Mouse (Mus musculus) midbrain, postnatal 0 days (tissue): ENCODE measurements around the gene Epha8. TPM values are rescaled to one million over a fixed set of nuclear protein-coding genes. Genes with fewer than 3 reads are reported as not detected.

ENCODE experiments used
- ATAC-seq: fragments of 200-750 bp; cut with Nextera tagmentation; 2 replicates; pipeline ENCODE4 v1.8.0; 2017; ENCODE audit warnings: moderate number of reproducible peaks, mild to moderate bottlenecking, moderate TSS enrichment, moderate library complexity; ENCODE audit not compliant: low FRiP score
- DNase-seq: peaks from one replicate; pipeline ENCODE4 v3.0.0-alpha.2; 2015; ENCODE audit warnings: low spot score
- H3K27ac ChIP-seq: fragments of 300-500 bp; sonication (generic); 2 replicates; pipeline ENCODE4 v1.5.1; 2014; ENCODE audit warnings: low read depth, mild to moderate bottlenecking, low read length, mixed read lengths
- H3K27me3 ChIP-seq: fragments of 300-500 bp; sonication (generic); 2 replicates; pipeline ENCODE4 v1.6.1; 2014; ENCODE audit warnings: low read length, control low read depth, mixed read lengths; ENCODE audit not compliant: insufficient read depth
- H3K36me3 ChIP-seq: fragments of 300-500 bp; sonication (generic); 2 replicates; pipeline ENCODE4 v1.6.1; 2014; ENCODE audit warnings: low read length, control low read depth, mixed read lengths; ENCODE audit not compliant: insufficient read depth
- H3K4me1 ChIP-seq: fragments of 300-500 bp; sonication (generic); 2 replicates; pipeline ENCODE4 v1.6.1; 2014; ENCODE audit warnings: mild to moderate bottlenecking, control low read depth, antibody characterized with exemption, low read length, mixed read lengths; ENCODE audit not compliant: insufficient read depth
- H3K4me2 ChIP-seq: fragments of 300-500 bp; sonication (generic); 2 replicates; pipeline ENCODE4 v1.6.1; 2014; ENCODE audit warnings: low read depth, mild to moderate bottlenecking, low read length, mixed read lengths; ENCODE audit not compliant: poor library complexity, severe bottlenecking
- H3K4me3 ChIP-seq: fragments of 300-500 bp; sonication (generic); 2 replicates; pipeline ENCODE4 v1.5.1; 2014; ENCODE audit warnings: low read depth, mild to moderate bottlenecking, low read length, moderate library complexity
- H3K9ac ChIP-seq: fragments of 300-500 bp; sonication (generic); replicated peaks from 2 replicates; pipeline ENCODE4 v1.6.1; 2014; ENCODE audit warnings: mild to moderate bottlenecking, low read length, moderate library complexity, mixed read lengths; ENCODE audit not compliant: poor library complexity, severe bottlenecking
- H3K9me3 ChIP-seq: fragments of 300-500 bp; sonication (generic); 2 replicates; pipeline ENCODE4 v1.6.1; 2016; ENCODE audit warnings: low read length, control low read depth
- CTCF ChIP-seq: IDR thresholded peaks from 2 replicates; pipeline ENCODE4 v1.5.1; 2016; ENCODE audit warnings: antibody characterized with exemption, mild to moderate bottlenecking
- WGBS: fragments of 180-500 bp; shearing (Covaris S2); extraction: QIAGEN DNeasy Blood & Tissue Kit; methylation state at CpG from one replicate; pipeline ENCODE4 v1.1.7; 2014; 5-methylcytosine and 5-hydroxymethylcytosine counted together
- polyA plus RNA-seq: library from polyadenylated mRNA; unstranded; fragments of >200 nt; fragmentation: Nextera tagmentation; extraction: Ambion mirVana; gene quantifications from 2 replicates; pipeline ENCODE4 v1.2.1, GENCODE M21; 2015
- total RNA-seq: library from RNA; depleted of rRNA; stranded (reverse); fragments of >200 nt; gene quantifications from 2 replicates; pipeline ENCODE4 v1.2.3, GENCODE M21; 2014

Epha8 gene
- total and polyA plus RNA-seq, 2 experiments from 2014 or later, result 17.3 to 51.1 TPM

DNA sequence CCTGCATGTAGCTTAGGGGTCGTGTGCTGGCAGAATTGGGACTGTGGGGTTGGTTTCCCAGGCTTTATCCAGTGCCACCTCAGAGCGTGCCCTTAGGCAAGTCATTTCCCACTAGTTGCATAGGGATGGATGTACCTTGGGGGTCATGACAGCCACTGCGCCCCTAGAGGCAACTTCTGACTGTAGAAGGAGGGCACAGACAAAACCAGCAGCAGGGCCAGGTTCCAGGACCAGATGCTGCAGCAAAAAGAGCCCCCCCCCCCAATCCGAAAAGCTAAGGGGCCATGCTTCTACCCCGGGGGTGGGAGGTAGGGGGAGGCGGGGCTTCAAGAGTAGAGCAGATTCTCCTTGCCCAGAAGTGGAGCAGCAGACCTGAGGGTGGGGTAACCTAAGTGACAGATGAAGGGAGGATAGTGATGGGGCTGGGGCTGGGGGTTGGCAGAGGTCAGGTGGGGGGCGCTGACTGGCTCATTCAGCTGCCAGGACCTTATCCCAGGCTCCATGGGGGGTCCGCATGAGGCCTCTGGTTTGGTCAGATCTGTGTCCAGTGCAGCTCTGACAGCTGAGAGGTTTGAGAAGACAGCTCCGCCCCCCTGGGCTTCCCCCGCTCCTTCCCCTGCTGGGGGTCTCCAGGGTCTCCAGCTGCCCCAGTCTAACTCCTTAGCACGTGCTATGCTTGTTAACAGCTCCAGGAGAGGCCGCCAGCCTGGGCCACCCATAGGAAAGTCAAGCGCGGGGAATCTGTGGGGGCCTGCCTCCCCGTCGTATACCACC lies 13.1 kb upstream of the Epha8 start:
- no peak overlapping the region for H3K4me2 ChIP-seq
- no peaks in the 10 kb centered on the region for H3K9me3 ChIP-seq
- ATAC-seq, result no peak
- H3K36me3 ChIP-seq, result no peaks in the 10 kb centered on the region
- no peak overlapping the region for H3K27ac ChIP-seq
- peaks cover 14% of the 10 kb centered on the region for H3K27me3 ChIP-seq
- WGBS, result 34% methylated on average over 16 of the region's 16 CpGs
- TF ChIP-seq CTCF, result peak; percentile 49
- no peak for DNase-seq
- peaks cover 6% of the 10 kb centered on the region for H3K4me1 ChIP-seq
- no peak overlapping the region for H3K9ac ChIP-seq
- no peak overlapping the region for H3K4me3 ChIP-seq

DNA sequence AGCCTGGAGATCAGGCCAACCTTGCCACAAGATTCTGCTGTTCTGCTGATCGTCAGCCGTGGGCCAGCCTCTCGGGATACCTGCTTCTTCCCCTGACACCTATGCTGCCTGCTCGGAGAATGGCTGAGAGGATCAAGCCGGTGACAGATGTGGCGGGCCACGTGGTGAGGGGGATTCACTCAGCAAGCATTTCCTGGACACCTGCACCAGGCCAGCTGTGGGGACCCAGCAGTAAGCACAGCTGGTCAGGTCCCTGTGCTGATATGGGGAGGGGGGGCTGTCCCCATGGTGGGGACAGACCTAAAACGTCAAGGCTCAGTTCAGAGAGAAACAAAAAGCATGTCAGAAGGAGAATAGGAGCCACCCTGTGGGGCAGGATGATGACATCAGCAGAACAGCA lies 12.5 kb upstream of the Epha8 start:
- Histone ChIP-seq H3K27me3 (peaks cover 17% of the 10 kb centered on the region), H3K4me1 (peaks cover 6% of the 10 kb centered on the region), H3K27ac (no peak overlapping the region), H3K9ac (no peak overlapping the region), H3K9me3 (no peaks in the 10 kb centered on the region), H3K4me3 (no peak overlapping the region), H3K36me3 (no peaks in the 10 kb centered on the region), H3K4me2 (no peak overlapping the region)
- 67% methylated on average over 8 of the region's 8 CpGs for WGBS
- no peak for TF ChIP-seq CTCF
- DNase-seq, result no peak
- ATAC-seq, result no peak

DNA sequence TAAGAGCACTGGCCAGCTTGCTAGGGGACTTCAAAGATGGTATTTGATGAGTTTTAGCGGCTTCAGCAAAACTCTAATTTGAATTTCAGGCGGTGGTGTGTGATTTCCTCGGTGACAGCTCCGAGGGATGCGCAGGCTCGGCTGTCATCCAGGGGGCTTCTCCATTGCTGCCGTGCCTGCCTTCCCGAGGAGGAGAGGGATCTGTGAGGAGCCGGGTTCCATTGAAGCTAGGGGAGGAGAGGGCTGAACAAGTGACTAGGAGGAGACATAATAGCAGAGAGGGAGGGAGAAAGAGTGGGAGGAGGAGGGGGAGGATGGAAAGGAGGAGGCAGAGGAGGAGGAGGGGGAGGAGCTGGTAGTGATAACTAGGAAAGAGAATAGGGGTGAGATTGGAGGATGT lies 10.9 kb upstream of the Epha8 start:
- ATAC-seq (no peak), DNase-seq (no peak)
- TF ChIP-seq CTCF, result no peak
- Histone ChIP-seq H3K4me2 (no peak overlapping the region), H3K27me3 (peaks cover 17% of the 10 kb centered on the region; the same call in 1 of the 2 replicates), H3K4me3 (no peak overlapping the region), H3K4me1 (peaks cover 6% of the 10 kb centered on the region), H3K9me3 (no peaks in the 10 kb centered on the region), H3K27ac (no peak overlapping the region), H3K36me3 (no peaks in the 10 kb centered on the region), H3K9ac (no peak overlapping the region)
- 7% methylated on average over 9 of the region's 9 CpGs for WGBS

DNA sequence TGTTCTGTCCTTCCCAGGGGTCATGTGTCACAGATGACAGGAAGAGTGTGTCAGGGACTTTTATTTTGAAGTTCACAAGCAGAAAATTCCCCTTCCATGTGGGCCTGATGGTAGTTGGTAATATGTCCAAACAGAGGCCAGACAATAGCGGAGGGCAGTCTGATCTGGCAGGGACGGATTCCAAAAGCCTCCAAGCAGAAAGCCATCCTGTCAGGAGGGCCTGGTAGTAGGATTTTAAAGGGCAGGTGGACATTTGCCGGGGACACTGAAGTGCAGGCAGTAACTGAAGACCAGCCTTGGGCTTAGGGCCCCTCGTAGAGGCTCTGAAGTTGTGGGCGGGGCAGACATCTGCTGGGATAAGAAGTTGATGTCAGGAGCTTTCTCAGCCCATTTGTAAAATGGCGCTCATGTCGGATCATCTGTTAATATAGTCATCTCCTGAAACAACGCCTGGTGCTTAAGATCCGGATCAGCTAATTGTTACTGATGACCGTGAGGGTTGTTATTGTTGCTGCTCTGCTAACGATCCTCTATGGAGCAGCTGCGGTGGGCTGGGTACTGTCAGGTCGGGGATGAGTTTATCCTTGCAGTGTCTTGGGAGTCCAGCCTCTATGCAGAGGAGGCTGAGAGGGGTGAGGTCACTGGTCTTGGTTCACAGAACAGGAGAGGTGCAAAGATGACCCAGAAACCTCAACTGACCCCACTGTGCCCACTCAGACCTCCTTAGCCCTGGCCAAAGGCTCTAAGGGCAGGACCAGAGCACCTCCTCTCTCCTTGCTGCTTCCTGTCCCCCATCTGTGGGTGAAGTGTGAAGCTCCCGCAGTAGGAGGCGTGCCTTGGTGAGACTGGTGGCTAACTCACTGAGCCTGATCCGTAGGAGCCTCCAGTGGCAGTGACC lies 10.1 kb upstream of the Epha8 start:
- H3K27me3 ChIP-seq, result peaks cover 21% of the 10 kb centered on the region
- H3K9me3 ChIP-seq, result no peaks in the 10 kb centered on the region
- no peak overlapping the region for H3K9ac ChIP-seq
- DNase-seq (no peak), ATAC-seq (no peak)
- H3K4me2 ChIP-seq, result no peak overlapping the region
- 21% methylated on average over 16 of the region's 16 CpGs for WGBS
- no peaks in the 10 kb centered on the region for H3K36me3 ChIP-seq
- H3K27ac ChIP-seq, result no peak overlapping the region
- TF ChIP-seq CTCF, result no peak
- peaks cover 6% of the 10 kb centered on the region for H3K4me1 ChIP-seq
- no peak overlapping the region for H3K4me3 ChIP-seq

DNA sequence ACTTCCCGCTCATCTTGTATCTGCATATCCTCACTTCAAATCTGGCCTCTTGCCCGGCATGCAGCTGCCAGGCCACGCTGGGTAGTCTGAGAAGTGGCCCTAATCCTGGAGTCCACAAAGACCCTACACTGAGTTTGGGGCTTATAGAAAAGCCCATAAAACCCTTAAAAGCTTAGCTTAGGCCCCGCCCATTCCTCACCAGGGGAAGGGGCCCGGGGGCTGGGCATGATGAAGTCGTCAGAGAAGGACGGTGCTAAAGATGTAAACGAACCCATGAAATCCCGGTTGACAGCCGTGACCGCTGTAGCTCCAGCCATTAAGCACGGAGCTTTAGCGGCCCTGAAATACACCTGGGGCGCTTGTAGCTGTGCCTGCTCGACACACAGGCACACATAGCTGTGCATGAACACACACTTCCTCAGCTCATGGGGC lies 8.4 kb upstream of the Epha8 start:
- peaks cover 6% of the 10 kb centered on the region for H3K4me1 ChIP-seq

DNA sequence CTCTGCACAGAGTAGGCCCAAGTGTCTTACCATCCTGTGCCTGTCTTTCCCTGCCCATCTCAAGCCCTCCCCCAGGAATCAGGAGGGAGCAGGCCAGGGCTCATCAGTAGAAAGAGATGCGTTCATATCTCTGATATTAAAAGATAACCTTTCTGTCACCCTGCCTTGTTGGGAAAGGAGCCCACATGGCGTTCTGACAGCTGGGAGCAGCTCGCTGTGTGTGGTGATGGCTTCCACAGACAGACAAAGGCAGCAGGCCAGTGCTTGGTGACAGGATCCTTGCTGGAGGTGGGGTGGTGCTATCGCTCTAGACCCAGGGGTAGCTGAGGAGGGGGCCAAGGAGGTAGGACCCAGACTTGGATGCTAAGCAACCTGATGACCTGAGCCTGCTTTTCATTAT lies 5.8 kb upstream of the Epha8 start:
- TF ChIP-seq CTCF, result no peak
- 54% methylated on average over 4 of the region's 4 CpGs for WGBS
- DNase-seq, result no peak

More for the DNA sequence above, 8.4 kb upstream of the Epha8 start:
- WGBS, result 16% methylated on average over 15 of the region's 15 CpGs
- H3K4me2 ChIP-seq, result no peak overlapping the region
- no peak overlapping the region; the same call in 1 of the 2 replicates for H3K9ac ChIP-seq
- H3K9me3 ChIP-seq, result no peaks in the 10 kb centered on the region
- H3K4me3 ChIP-seq, result no peak overlapping the region
- H3K27me3 ChIP-seq, result peaks cover 33% of the 10 kb centered on the region
- no peaks in the 10 kb centered on the region for H3K36me3 ChIP-seq
- ATAC-seq (peak; percentile 59), DNase-seq (no peak)
- no peak for TF ChIP-seq CTCF
- no peak overlapping the region for H3K27ac ChIP-seq

More for the DNA sequence above, 5.8 kb upstream of the Epha8 start:
- H3K27ac ChIP-seq, result no peak overlapping the region
- ATAC-seq, result no peak
- H3K4me2 ChIP-seq, result no peak overlapping the region
- no peak overlapping the region for H3K4me3 ChIP-seq
- peaks cover 2% of the 10 kb centered on the region; the same call in 1 of the 2 replicates for H3K4me1 ChIP-seq
- H3K27me3 ChIP-seq, result peaks cover 34% of the 10 kb centered on the region
- H3K9me3 ChIP-seq, result no peaks in the 10 kb centered on the region
- H3K9ac ChIP-seq, result no peak overlapping the region
- no peaks in the 10 kb centered on the region for H3K36me3 ChIP-seq
